Mouse (Mus musculus) midbrain, embryonic 15.5 days (tissue): ENCODE data around the gene Gm47995. TPM values are rescaled to one million over a fixed set of nuclear protein-coding genes. Genes with fewer than 3 reads are reported as not detected.

ENCODE experiments used
- ATAC-seq: fragments of 200-750 bp; cut with Nextera tagmentation; replicated peaks from 2 replicates; pipeline ENCODE4 v1.8.0; 2017; ENCODE audit warnings: moderate TSS enrichment
- H3K27ac ChIP-seq: fragments of 300-500 bp; sonication (generic); 2 replicates; pipeline ENCODE4 v1.5.1; 2015; ENCODE audit warnings: mild to moderate bottlenecking, inconsistent platforms
- H3K27me3 ChIP-seq: fragments of 300-500 bp; sonication (generic); replicated peaks from 2 replicates; pipeline ENCODE4 v1.6.1; 2015; ENCODE audit warnings: inconsistent platforms
- H3K36me3 ChIP-seq: fragments of 300-500 bp; sonication (generic); replicated peaks from 2 replicates; pipeline ENCODE4 v1.6.1; 2015; ENCODE audit warnings: inconsistent platforms
- H3K4me1 ChIP-seq: fragments of 300-500 bp; sonication (generic); 2 replicates; pipeline ENCODE4 v1.6.1; 2015; ENCODE audit warnings: inconsistent platforms
- H3K4me2 ChIP-seq: fragments of 300-500 bp; sonication (generic); 2 replicates; pipeline ENCODE4 v1.6.1; 2015; ENCODE audit warnings: inconsistent platforms, mild to moderate bottlenecking, moderate library complexity
- H3K4me3 ChIP-seq: fragments of 300-500 bp; sonication (generic); 2 replicates; pipeline ENCODE4 v1.5.1; 2015; ENCODE audit warnings: mild to moderate bottlenecking, inconsistent platforms
- H3K9ac ChIP-seq: fragments of 300-500 bp; sonication (generic); 2 replicates; pipeline ENCODE4 v1.6.1; 2015; ENCODE audit warnings: mild to moderate bottlenecking, inconsistent platforms
- H3K9me3 ChIP-seq: fragments of 300-500 bp; sonication (generic); 2 replicates; pipeline ENCODE4 v1.6.1; 2016; ENCODE audit warnings: inconsistent platforms
- WGBS: fragments of 180-500 bp; shearing (Covaris S2); methylation state at CpG from one replicate; pipeline ENCODE4 v1.1.7; 2015; ENCODE audit warnings: mixed read lengths; 5-methylcytosine and 5-hydroxymethylcytosine counted together
- polyA plus RNA-seq: library from polyadenylated mRNA; unstranded; fragments of >200 nt; fragmentation: Nextera tagmentation; extraction: Ambion mirVana; gene quantifications from 2 replicates; pipeline ENCODE4 v1.2.1, GENCODE M21; 2015

Gm47995 gene
- polyA plus RNA-seq, 1 experiment from 2014 or later = not detected

DNA sequence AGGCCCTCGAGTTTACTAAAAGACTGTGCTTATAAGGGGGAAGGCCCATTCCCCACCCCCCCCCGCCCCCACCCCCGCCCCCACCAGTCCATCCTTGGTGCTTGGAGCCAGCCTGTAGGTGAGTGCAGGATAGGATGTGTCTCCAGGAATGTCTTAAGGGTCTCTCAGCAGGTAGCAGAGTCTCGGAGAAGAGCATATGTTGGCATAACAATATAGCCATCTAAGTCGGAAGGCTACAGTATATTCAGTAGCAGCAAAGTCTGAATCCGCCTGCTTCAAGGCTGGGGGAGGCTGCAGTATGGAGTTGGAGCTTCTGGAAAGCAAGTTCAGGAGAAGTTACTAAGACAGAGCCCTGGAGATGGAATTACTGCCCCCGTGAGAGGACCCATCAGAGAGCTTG lies 21.9 kb downstream of the Gm47995 start:
- no peak for ATAC-seq
- 63% methylated on average over 7 of the region's 7 CpGs for WGBS
- Histone ChIP-seq H3K27ac (no peak overlapping the region), H3K4me3 (no peak overlapping the region), H3K4me2 (no peak overlapping the region), H3K9me3 (no peaks in the 10 kb centered on the region), H3K4me1 (no peaks in the 10 kb centered on the region), H3K36me3 (no peaks in the 10 kb centered on the region), H3K27me3 (no peaks in the 10 kb centered on the region), H3K9ac (no peak overlapping the region)

DNA sequence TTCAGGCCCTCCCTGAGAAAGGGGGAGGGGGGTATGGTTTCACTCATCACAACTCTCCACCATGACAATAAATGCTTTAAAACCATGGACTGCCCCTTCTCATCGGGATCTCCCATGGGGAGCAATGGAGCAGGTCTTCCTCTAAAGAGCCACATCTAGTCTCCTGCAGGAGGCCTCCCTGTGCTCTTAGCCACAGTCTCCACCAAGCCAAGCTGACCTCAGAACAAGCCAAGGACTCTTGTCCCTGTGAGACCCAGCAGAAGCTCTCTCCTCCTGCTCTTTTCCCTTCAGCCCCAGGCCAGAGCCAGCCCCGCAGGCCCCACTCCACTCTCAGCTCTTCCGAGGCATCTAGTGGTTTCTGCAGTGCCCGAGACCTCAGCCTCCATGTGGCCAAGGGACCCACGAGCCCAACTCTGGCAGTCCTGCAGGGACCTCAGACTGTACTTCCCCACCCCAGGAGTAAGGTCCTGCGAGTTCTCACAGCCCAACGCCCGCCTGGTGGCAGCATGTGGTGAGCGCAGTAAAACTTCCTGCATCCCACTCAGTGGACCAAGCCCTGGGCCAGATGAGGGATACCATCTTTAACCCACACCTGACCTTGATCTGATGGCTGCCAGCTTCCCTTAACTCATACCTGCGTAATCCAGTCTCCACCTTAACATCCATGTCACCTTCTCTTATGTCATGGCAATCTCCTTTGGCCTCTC lies 24.5 kb downstream of the Gm47995 start:
- H3K36me3 ChIP-seq = no peaks in the 10 kb centered on the region
- H3K4me2 ChIP-seq = no peak overlapping the region
- H3K4me1 ChIP-seq = no peaks in the 10 kb centered on the region
- no peak overlapping the region for H3K9ac ChIP-seq
- H3K4me3 ChIP-seq = no peak overlapping the region
- no peaks in the 10 kb centered on the region for H3K9me3 ChIP-seq
- no peaks in the 10 kb centered on the region for H3K27me3 ChIP-seq
- 93% methylated on average over 10 of the region's 10 CpGs for WGBS
- H3K27ac ChIP-seq = no peak overlapping the region
- ATAC-seq = no peak

DNA sequence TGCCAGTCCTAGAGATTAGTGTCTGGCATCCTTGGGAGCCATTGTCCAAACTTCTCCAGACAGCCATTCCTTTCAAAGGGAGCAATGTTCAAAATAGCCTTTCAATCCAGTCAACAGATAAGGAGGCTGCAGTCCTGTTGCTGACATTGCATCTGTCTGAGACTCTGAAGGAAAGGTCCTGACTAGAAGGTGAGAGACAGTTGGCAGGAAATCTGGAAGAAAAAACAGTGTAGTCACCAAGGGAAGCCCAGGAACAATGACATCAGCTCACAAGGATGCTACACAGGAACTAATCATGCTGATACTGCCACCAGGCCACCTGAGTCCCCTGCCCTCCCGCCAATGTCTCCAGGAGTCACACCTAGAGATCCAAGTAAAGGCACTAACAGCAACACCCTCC lies 25.1 kb downstream of the Gm47995 start:
- Histone ChIP-seq H3K9ac (no peak overlapping the region), H3K27ac (no peak overlapping the region), H3K9me3 (no peaks in the 10 kb centered on the region), H3K27me3 (no peaks in the 10 kb centered on the region), H3K4me2 (no peak overlapping the region), H3K4me1 (no peaks in the 10 kb centered on the region), H3K36me3 (no peaks in the 10 kb centered on the region), H3K4me3 (no peak overlapping the region)
- ATAC-seq = no peak
- WGBS = 80% methylated on average over 1 of the region's 1 CpGs

DNA sequence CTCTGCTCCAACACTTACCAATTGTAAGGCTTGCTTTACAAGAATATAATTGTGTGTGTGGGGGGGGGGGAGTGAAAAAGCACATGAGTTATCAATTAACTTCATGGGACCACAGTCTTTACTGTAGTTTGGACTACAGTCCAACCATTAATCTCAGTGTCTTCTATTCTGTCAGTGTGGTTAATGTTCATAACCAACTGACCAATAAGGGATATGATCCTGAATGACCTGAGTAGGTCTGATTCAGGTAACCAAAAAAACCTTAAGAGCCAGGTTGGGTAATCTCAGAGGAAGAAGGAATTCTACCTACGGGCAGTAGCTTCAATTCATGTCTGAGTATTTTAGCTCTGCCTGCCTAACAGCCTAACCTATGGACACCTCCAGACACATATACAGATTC lies 26.3 kb downstream of the Gm47995 start:
- Histone ChIP-seq H3K9me3 (no peaks in the 10 kb centered on the region), H3K36me3 (no peaks in the 10 kb centered on the region), H3K4me3 (no peak overlapping the region), H3K27ac (no peak overlapping the region), H3K27me3 (no peaks in the 10 kb centered on the region), H3K4me1 (no peaks in the 10 kb centered on the region), H3K4me2 (no peak overlapping the region), H3K9ac (no peak overlapping the region)
- 100% methylated on average over 1 of the region's 1 CpGs for WGBS
- ATAC-seq = no peak

DNA sequence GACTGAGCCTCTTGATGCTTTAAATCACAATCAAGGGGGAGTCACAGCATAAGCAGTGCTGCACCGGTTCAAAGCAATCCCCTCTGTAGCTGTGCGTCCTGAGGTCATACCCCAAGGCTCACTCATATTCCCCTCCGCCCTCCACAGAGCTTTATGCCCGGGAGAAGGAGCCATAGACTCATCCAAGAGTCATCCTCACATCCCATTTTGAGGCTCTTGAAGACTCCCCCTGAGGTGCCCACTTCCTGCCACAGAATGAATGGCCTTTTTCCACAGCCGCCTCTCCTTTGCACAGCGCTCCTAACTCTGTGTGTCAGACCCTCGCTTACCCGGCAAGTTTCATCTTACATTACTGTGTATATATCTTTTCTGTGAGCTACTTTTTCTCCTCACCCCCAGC lies 29.3 kb downstream of the Gm47995 start:
- ATAC-seq = no peak
- 86% methylated on average over 8 of the region's 8 CpGs for WGBS
- H3K4me3 ChIP-seq = no peak overlapping the region
- H3K36me3 ChIP-seq = no peaks in the 10 kb centered on the region
- H3K27me3 ChIP-seq = no peaks in the 10 kb centered on the region
- H3K4me1 ChIP-seq = no peaks in the 10 kb centered on the region
- no peak overlapping the region for H3K4me2 ChIP-seq
- H3K9me3 ChIP-seq = no peaks in the 10 kb centered on the region
- no peak overlapping the region for H3K9ac ChIP-seq
- H3K27ac ChIP-seq = no peak overlapping the region

DNA sequence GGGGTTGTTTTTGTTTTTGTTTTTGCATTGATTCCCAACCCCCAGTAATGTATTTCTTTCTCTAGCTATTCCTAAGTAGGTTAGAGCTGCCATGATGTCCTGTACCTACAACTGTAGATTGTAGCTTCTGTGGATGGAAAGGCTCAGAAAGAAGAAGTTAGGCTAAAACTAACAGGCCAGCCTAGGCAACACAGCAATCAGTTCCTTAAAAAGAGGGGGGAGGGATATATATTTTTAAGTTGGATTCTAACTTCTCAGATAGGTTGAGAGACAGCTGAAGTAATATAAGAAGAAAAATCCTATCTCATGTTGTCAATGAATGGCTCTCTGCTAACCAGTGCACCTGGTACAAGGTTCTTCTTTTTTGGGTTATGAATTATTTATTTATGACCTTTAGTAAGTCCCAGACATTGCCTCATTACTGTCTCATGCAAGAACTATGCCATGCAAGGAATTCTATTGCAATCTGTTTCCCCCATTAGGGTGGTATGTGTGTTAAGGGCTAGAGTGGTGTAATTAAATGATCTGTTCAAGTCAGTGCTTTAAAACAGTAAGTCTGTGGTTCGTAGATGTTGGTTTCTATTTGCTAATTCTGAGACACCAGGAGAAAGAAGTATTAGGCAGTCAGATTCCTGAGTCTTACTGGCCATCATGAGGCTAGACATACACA lies 30.2 kb downstream of the Gm47995 start:
- no peaks in the 10 kb centered on the region for H3K4me1 ChIP-seq
- no peaks in the 10 kb centered on the region for H3K9me3 ChIP-seq
- no peak for ATAC-seq
- WGBS = 83% methylated on average over 1 of the region's 1 CpGs
- H3K4me3 ChIP-seq = no peak overlapping the region
- H3K4me2 ChIP-seq = no peak overlapping the region
- no peaks in the 10 kb centered on the region for H3K27me3 ChIP-seq
- H3K27ac ChIP-seq = no peak overlapping the region
- no peaks in the 10 kb centered on the region for H3K36me3 ChIP-seq
- H3K9ac ChIP-seq = no peak overlapping the region

DNA sequence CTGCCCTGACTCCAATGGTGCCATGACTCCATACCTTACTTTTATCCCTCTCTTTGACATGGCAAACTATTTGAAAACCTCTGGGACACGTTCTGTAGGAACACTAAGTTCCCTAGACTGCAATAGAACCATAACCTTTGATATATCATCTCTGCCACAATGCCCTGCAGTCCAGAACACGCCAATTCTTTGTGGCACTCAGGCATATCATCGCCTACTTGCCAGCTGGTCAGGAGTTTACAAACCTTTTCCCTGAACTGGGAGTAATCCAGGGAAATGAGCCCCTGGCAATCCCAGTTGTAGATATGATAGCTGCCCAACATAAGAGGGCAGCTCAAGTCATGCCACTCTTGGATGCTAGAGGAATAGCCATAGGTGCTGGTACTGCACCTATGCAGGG lies 34.1 kb downstream of the Gm47995 start:
- no peaks in the 10 kb centered on the region for H3K36me3 ChIP-seq
- WGBS = 89% methylated on average over 3 of the region's 3 CpGs
- no peaks in the 10 kb centered on the region for H3K4me1 ChIP-seq
- H3K27me3 ChIP-seq = no peaks in the 10 kb centered on the region
- H3K9ac ChIP-seq = no peak overlapping the region
- H3K4me2 ChIP-seq = no peak overlapping the region
- ATAC-seq = no peak
- no peak overlapping the region for H3K4me3 ChIP-seq
- H3K9me3 ChIP-seq = no peaks in the 10 kb centered on the region
- H3K27ac ChIP-seq = no peak overlapping the region

DNA sequence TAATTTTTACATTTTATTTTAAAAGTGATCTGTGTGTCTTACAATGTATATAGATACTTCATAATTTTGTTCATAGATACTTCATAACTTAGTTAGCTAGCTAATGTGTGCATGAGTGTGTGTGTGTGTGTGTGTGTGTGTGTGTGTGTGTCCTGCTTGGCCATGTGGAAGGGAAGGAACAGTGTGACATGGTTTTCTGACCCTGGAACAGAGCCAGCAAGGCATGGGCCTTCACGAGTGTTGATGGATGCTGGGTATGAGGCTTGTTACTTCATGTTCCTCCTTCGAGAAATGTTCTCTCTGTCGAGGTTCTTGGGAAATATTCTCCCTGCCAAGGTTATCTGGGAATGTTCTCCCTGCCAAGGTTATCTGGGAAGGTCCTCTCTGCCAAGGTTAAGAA lies 35.5 kb downstream of the Gm47995 start:
- Histone ChIP-seq H3K36me3 (no peaks in the 10 kb centered on the region), H3K27ac (no peak overlapping the region), H3K4me3 (no peak overlapping the region), H3K27me3 (no peaks in the 10 kb centered on the region), H3K4me1 (no peaks in the 10 kb centered on the region), H3K9me3 (no peaks in the 10 kb centered on the region), H3K4me2 (no peak overlapping the region), H3K9ac (no peak overlapping the region)
- ATAC-seq = no peak
- WGBS = 88% methylated on average over 3 of the region's 3 CpGs

DNA sequence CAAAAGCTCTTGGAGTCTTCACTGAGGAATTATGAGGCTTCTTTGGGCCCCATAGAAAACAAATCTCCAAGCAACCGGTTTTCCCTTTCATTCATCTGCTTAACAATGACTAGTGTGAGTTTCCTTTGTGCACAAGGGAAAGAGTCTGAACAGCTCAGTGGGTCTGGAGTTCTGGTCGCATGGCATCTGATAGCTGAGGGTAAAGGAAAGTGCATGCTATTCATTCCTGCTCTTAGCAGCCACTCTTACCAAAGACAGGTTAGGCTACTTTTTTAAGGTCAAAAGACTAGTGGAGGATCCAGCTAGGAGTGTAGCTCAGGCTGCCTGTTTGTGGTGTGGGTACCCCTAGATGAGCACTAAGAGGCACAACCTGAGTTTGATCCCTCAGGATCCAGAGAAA lies 37.3 kb downstream of the Gm47995 start:
- WGBS = 8% methylated on average over 2 of the region's 2 CpGs
- Histone ChIP-seq H3K36me3 (no peaks in the 10 kb centered on the region), H3K4me1 (no peaks in the 10 kb centered on the region), H3K27ac (no peak overlapping the region), H3K27me3 (no peaks in the 10 kb centered on the region), H3K4me3 (no peak overlapping the region), H3K9me3 (peaks cover 3% of the 10 kb centered on the region; the same call in 1 of the 2 replicates), H3K4me2 (no peak overlapping the region), H3K9ac (no peak overlapping the region)
- no peak for ATAC-seq

DNA sequence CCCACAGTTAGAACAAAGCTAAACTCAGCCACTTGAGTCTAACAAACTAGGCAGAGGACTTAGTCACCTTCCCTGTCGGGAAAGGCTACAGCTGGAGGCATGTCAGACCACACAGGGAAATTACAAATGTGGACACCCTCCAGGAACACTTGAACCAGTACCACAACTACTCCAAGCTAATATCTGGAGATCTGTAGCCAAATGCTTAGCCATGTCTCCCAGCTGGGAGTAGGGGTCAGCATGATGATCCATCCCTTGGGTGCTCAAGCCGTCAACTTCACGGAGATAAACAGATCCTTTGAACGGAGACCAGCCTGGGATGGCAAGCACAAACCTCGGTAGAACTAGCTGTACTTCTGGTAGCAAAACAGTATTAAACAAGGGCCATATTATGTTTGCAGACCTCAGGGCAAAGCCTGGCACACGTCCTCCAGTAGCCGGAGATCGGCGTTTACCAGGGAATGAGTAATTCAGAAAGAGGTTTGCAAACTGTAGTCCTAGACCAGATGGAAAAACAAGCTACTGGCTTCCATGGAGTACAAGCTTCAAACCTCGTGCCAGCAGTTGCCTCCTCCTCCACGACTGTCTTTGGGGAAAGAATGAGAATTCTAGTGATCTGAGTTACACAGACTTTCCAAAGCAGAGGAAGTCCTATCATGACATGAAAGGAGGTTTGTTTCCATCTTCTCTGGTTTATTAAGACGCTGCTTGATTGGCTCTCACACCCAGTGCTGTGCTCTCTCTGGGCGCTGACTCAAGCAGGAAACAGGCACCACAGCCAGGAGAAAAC lies 38.1 kb downstream of the Gm47995 start:
- no peak overlapping the region for H3K9ac ChIP-seq
- 79% methylated on average over 13 of the region's 13 CpGs for WGBS
- H3K4me1 ChIP-seq = no peaks in the 10 kb centered on the region
- no peaks in the 10 kb centered on the region for H3K36me3 ChIP-seq
- no peaks in the 10 kb centered on the region for H3K27me3 ChIP-seq
- H3K9me3 ChIP-seq = peaks cover 8% of the 10 kb centered on the region; the same call in 1 of the 2 replicates
- ATAC-seq = no peak
- no peak overlapping the region for H3K4me3 ChIP-seq
- H3K4me2 ChIP-seq = no peak overlapping the region
- no peak overlapping the region for H3K27ac ChIP-seq

DNA sequence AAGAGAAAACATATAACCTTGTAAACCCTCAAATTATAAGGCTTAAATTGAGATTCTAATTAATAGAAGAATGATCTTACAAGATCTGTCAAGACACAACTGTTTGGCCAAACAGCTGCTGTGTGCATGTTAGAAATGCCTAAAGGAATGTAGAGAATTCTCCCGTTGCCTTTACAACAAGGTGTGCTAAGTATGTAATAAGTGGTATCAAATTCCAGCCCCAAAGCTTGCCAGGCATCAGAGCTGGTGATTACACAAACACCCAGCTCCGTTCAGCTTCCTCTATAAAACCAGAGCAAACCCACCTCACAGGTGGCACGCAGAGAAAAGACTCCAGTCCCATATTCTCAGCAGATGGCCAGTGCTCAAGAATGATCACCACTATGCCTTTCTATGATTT lies 39.5 kb downstream of the Gm47995 start:
- ATAC-seq = no peak
- WGBS = 90% methylated on average over 3 of the region's 3 CpGs

DNA sequence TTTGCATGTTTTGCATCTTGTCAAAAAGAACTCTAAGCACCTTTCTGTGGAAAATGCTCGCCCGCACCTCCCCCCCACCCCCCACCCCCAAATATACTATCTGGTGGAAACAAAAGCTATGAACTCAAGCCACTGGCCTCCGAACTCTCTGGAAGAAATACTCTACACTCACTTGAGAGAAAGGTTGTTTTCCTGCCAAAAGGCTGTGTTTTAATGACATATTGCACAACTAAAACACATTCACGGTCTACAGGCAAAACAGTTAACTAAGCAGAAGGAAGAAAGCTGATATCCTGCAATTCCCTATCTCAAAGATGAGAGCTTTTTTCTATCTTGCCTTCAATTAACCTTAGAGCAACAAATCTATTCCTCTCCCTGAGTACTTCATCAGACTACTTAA lies 45.1 kb downstream of the Gm47995 start:
- 88% methylated on average over 4 of the region's 4 CpGs for WGBS
- peaks cover 8% of the 10 kb centered on the region; the same call in 1 of the 2 replicates for H3K9me3 ChIP-seq
- no peak for ATAC-seq

More for the DNA sequence above, 39.5 kb downstream of the Gm47995 start:
- no peak overlapping the region for H3K27ac ChIP-seq
- H3K27me3 ChIP-seq = no peaks in the 10 kb centered on the region
- no peak overlapping the region for H3K4me2 ChIP-seq
- no peak overlapping the region for H3K4me3 ChIP-seq
- peaks cover 8% of the 10 kb centered on the region; the same call in 1 of the 2 replicates for H3K9me3 ChIP-seq
- H3K4me1 ChIP-seq = no peaks in the 10 kb centered on the region
- no peaks in the 10 kb centered on the region for H3K36me3 ChIP-seq
- no peak overlapping the region for H3K9ac ChIP-seq

More for the DNA sequence above, 45.1 kb downstream of the Gm47995 start:
- Histone ChIP-seq H3K36me3 (no peaks in the 10 kb centered on the region), H3K9ac (no peak overlapping the region), H3K27me3 (no peaks in the 10 kb centered on the region), H3K27ac (no peak overlapping the region), H3K4me1 (no peaks in the 10 kb centered on the region), H3K4me2 (no peak overlapping the region), H3K4me3 (no peak overlapping the region)
